Mouse (Mus musculus): ENCODE measurements around the gene Flvcr2.

Flvcr2 gene

DNA sequence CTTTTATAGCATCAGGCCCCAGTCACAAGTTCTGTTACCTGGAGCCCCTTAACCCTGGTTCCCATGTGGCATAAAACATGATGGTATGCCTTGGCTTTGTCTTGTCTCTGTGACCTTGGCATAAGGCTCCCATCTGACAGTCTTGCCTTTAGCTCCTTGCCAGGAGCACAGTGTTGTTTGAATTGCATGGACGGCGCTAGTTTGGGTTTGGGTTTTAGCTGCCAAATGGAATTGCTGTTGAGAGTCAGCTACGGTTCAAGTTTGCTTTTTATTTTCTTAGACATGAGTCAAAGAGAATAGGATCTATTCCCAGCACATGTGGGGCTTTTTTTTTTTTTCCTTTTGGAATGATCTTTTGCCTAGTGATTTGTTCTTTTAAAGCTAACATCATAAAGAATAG, 112.8 kb downstream of the Flvcr2 start:
- DNase-seq (ENCODE audit: low spot score), result no peak

GRCm38 (mm10) chr12:85859511-85860189, 113.3 kb downstream of the Flvcr2 start:
- DNase-seq (ENCODE audit: low spot score), result no peak

DNA sequence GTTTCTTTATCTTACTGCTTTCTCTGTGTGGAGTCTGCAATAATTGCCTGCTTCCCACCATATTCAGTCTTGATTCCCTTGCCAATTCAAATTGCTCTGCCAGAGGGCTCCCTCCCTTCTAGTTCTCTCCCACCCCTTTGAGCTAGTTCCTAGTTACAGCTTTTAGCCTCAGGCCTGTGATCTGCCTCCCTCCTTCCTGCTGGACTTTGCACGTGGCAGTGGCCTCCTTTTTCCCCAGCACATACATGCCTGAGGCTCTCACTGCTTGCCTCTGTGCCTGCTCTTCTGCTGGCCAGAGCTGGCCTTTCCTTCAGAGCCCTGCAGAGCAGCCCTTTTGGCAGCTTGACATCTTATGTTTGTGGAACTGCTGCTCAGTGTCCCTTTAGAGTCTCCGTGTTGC, 116.2 kb downstream of the Flvcr2 start:
- DNase-seq (ENCODE audit: low spot score), result no peak

Data from MN1 (cell line).